Mouse (Mus musculus): ENCODE results near the gene Mthfsl.
"Not testable (repeated sequence)": the region's sequence is repeated elsewhere in the genome, so short reads cannot be mapped to it uniquely, and the experiment has no call there.

Gene Mthfsl

GRCm38 (mm10) chr9:88719989-88720537, at the start of gene Mthfsl:
Gene Mthfsl, minus strand, starts transcription at chr9:88720296.
- peak in 1 of 2 experiments; percentile 39 for DNase-seq (ENCODE audit: low spot score in 2 of 2)

GRCm38 (mm10) chr9:88769470-88769869, 49.4 kb upstream of the Mthfsl start:
- not testable (repeated sequence) for DNase-seq (ENCODE audit: low spot score in 2 of 2)

GRCm38 (mm10) chr9:88746687-88747086, 26.6 kb upstream of the Mthfsl start:
- peak in 1 of 2 experiments; percentile 50 for DNase-seq (ENCODE audit: low spot score in 2 of 2)

- not testable (repeated sequence) for DNase-seq (ENCODE audit: low spot score in 2 of 2)
Observed at GRCm38 (mm10) chr9:88746046-88746445, 25.9 kb upstream of the Mthfsl start.

GRCm38 (mm10) chr9:88735289-88735688, 15.2 kb upstream of the Mthfsl start:
- DNase-seq (ENCODE audit: low spot score in 2 of 2), result not testable (repeated sequence)

GRCm38 (mm10) chr9:88733182-88733581, 13.1 kb upstream of the Mthfsl start:
- not testable (repeated sequence) for DNase-seq (ENCODE audit: low spot score in 2 of 2)

GRCm38 (mm10) chr9:88732334-88732733, 12.2 kb upstream of the Mthfsl start:
- not testable (repeated sequence) for DNase-seq (ENCODE audit: low spot score in 2 of 2)

GRCm38 (mm10) chr9:88731728-88732127, 11.6 kb upstream of the Mthfsl start, which contains the start of gene Bcl2a1d:
Gene Bcl2a1d, minus strand, starts transcription at chr9:88731914.
- DNase-seq (ENCODE audit: low spot score in 2 of 2), result not testable (repeated sequence)

GRCm38 (mm10) chr9:88728311-88728710, 8.2 kb upstream of the Mthfsl start:
- DNase-seq (ENCODE audit: low spot score in 2 of 2), result not testable (repeated sequence)

GRCm38 (mm10) chr9:88721628-88722027, 1.5 kb upstream of the Mthfsl start:
- DNase-seq (ENCODE audit: low spot score in 2 of 2), result not testable (repeated sequence)

- peak in 1 of 2 experiments; percentile 46 for DNase-seq (ENCODE audit: low spot score in 2 of 2)
Observed at GRCm38 (mm10) chr9:88719073-88719921, 799 bp downstream of the Mthfsl start.

GRCm38 (mm10) chr9:88718593-88718992, 1.5 kb downstream of the Mthfsl start:
- DNase-seq (ENCODE audit: low spot score in 2 of 2), result peak in 1 of 2 experiments; percentile 20

GRCm38 (mm10) chr9:88718140-88718539, 2.0 kb downstream of the Mthfsl start:
- DNase-seq (ENCODE audit: low spot score in 2 of 2), result peak in 1 of 2 experiments; percentile 50

GRCm38 (mm10) chr9:88714515-88714914, 5.6 kb downstream of the Mthfsl start:
- DNase-seq (ENCODE audit: low spot score in 2 of 2), result not testable (repeated sequence)

GRCm38 (mm10) chr9:88712164-88712749, 7.8 kb downstream of the Mthfsl start:
- not testable (repeated sequence) for DNase-seq (ENCODE audit: low spot score in 2 of 2)

- not testable (repeated sequence) for DNase-seq (ENCODE audit: low spot score in 2 of 2)
Observed at GRCm38 (mm10) chr9:88710910-88711438, 9.1 kb downstream of the Mthfsl start.

GRCm38 (mm10) chr9:88710439-88710838, 9.7 kb downstream of the Mthfsl start:
- DNase-seq (ENCODE audit: low spot score in 2 of 2), result not testable (repeated sequence)

- not testable (repeated sequence) for DNase-seq (ENCODE audit: low spot score in 2 of 2)
Observed at GRCm38 (mm10) chr9:88709794-88710193, 10.3 kb downstream of the Mthfsl start.

- DNase-seq (ENCODE audit: low spot score in 2 of 2), result no peak
Observed at GRCm38 (mm10) chr9:88709304-88709703, 10.8 kb downstream of the Mthfsl start.

- DNase-seq (ENCODE audit: low spot score in 2 of 2), result no peak
Observed at GRCm38 (mm10) chr9:88706700-88707099, 13.4 kb downstream of the Mthfsl start.

- not testable (repeated sequence) for DNase-seq (ENCODE audit: low spot score in 2 of 2)
Observed at GRCm38 (mm10) chr9:88705157-88705556, 14.9 kb downstream of the Mthfsl start.

- DNase-seq (ENCODE audit: low spot score in 2 of 2), result not testable (repeated sequence)
Observed at GRCm38 (mm10) chr9:88698746-88699145, 21.4 kb downstream of the Mthfsl start.
